Mouse (Mus musculus): ENCODE measurements around the gene Vangl2.

GRCm38 (mm10) chr1:172017517-172018070 lies 10.7 kb downstream of the Vangl2 start:
- TF ChIP-seq CTCF (IDR thresholded peaks at IDR 0.05; ENCODE audit: low read depth) (no peak), EP300 (IDR thresholded peaks at IDR 0.05; ENCODE audit: low read depth) (no peak)
